Comparison of ENCODE assay signal across 14 mouse cellular contexts in the genomic region with DNA sequence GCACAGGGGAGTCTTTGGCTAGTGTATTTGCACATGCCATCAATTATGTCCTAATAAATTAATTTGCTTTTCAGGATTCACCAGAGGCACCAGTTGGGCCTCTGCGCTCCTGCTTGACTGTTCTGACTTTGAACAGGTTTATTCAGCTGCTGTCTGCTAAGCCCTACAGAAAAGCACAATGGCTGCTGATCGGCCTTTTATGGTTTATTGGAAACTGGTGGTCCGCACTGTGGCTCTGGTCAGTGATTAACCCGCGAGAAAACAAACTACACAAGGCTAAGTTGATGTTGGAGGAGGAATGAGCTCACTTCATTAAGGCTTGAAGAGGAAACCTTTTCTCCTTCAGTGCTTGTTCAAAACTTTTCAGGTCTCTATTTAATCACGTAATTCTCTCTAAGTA.
"Had no signal": no experiment of that assay in that cellular context is flagged by ENCODE, and none has a peak within 500 bp of the region (broad histone marks: within the 10 kb centered on the region; RNA-seq: fewer than 3 reads in every experiment).

No protein-coding gene starts in this region.

- H3K9ac ChIP-seq: kidney, embryonic 15.5 days; lung, embryonic 15.5 days; midbrain, embryonic 12.5 days had no signal

- H3K27ac ChIP-seq: kidney, embryonic 15.5 days; left cerebral cortex, adult 2 months; limb, embryonic 10.5 days; lung, embryonic 15.5 days; macrophage; midbrain, embryonic 12.5 days had no signal

- DNase-seq: kidney, postnatal 25 days; lung, postnatal 14 days; right cerebral cortex, postnatal 4 days; spleen, adult 18-20 months; thymus, adult 18-20 months; thymus, postnatal 14 days had no signal

- H3K27me3 ChIP-seq: kidney, embryonic 15.5 days; lung, embryonic 15.5 days; midbrain, embryonic 12.5 days had no signal

- H3K4me1 ChIP-seq: kidney, embryonic 15.5 days; limb, embryonic 10.5 days; lung, embryonic 15.5 days; megakaryocyte, embryonic 14.5 days had no signal

- H3K9me3 ChIP-seq: kidney, embryonic 15.5 days; limb, embryonic 10.5 days; lung, embryonic 15.5 days; megakaryocyte, embryonic 14.5 days; midbrain, embryonic 12.5 days had no signal

- H3K4me3 ChIP-seq: kidney, embryonic 15.5 days; left cerebral cortex, adult 2 months; limb, embryonic 10.5 days; lung, embryonic 15.5 days; megakaryocyte, embryonic 14.5 days; midbrain, embryonic 12.5 days had no signal

- H3K36me3 ChIP-seq: kidney, embryonic 15.5 days; limb, embryonic 10.5 days; lung, embryonic 15.5 days; midbrain, embryonic 12.5 days had no signal

- H3K4me2 ChIP-seq: kidney, embryonic 15.5 days; liver, embryonic 11.5 days; lung, embryonic 15.5 days; midbrain, embryonic 12.5 days had no signal
